Mouse (Mus musculus) thymus, adult 18-20 months (tissue): ENCODE results near the gene Ess2.
"Not testable (repeated sequence)": the region's sequence is repeated elsewhere in the genome, so short reads cannot be mapped to it uniquely, and the experiment has no call there.

Source experiments
- DNase-seq, 2 experiments: peaks; one replicate each; pipeline ENCODE4 v3.0.0; 2022; ENCODE audit warnings: mixed read lengths in 2 of 2

Gene Ess2

DNA sequence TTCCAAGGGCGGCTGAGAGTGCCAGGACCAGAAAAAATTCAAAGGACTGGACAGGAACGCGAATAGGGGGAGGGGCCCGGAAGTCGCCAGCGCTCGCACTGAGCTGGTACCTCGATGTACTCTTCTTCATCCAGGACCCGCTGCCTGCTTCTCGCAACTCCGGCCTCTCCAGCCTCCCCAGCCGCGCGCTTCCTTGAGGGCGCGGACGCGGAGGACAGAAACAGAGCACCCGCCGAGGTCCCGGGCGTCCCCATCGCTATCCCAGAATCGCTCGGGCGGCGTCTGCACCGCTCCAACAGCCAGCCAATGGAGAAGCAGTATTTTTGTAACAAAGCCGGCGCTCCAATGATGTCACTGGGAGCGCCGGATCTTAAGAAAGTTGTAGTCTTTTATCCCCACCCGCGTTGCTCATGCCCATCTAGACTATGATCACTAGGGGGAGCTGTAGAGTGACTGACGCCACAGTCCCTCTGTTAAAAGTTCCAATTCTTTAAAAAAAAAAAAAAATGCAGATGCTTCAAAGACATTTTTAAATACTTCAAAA lies at the start of gene Ess2:
Gene Ess2, minus strand, starts transcription at position 297 of the 544 bp plus-strand sequence.
- peak; percentile 79 to 87 for DNase-seq

GRCm38 (mm10) chr16:17956052-17956638 lies 45.0 kb upstream of the Ess2 start:
- not testable (repeated sequence) for DNase-seq

DNA sequence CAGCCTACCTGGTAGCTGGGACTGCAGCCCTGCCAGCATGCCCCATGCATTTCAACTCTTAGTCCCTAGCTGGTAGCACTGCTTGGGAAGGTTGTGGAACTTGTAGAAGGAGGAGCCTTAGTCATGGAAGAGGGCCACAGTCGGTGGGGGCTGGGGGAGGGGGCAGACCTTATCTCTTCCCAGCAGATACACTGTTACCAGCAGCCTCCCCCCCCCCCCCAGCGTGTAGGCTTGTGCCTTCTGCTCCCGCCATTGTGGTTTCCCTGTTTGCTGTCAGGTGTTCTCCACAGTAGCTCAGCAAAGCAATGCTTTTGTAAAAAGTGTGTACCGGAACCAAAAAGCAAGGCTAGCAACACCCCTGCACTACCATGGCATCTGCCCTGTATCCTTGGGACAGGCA lies 40.5 kb upstream of the Ess2 start:
- no peak for DNase-seq

DNA sequence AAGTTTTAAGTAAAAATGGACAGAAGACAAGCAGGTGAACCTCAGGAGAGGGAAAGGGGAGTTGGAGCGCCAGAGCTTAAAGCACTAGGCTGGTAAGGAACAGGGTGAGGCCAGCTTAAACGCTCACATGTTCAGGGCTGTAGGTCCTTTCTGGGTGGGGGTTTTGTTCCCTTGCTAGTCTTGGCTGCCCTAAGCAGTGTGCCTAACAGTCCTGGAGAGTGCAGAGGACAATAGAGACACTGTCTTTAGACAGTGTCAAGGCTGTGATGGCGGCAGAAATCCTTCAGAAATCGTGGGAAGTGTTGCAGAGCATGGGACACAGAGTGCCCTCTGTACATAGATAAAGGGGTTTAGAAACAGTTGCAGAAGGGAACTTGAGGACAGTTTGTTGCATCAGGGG lies 38.9 kb upstream of the Ess2 start:
- DNase-seq: no peak

GRCm38 (mm10) chr16:17949421-17949877 lies 38.3 kb upstream of the Ess2 start:
- DNase-seq: no peak

DNA sequence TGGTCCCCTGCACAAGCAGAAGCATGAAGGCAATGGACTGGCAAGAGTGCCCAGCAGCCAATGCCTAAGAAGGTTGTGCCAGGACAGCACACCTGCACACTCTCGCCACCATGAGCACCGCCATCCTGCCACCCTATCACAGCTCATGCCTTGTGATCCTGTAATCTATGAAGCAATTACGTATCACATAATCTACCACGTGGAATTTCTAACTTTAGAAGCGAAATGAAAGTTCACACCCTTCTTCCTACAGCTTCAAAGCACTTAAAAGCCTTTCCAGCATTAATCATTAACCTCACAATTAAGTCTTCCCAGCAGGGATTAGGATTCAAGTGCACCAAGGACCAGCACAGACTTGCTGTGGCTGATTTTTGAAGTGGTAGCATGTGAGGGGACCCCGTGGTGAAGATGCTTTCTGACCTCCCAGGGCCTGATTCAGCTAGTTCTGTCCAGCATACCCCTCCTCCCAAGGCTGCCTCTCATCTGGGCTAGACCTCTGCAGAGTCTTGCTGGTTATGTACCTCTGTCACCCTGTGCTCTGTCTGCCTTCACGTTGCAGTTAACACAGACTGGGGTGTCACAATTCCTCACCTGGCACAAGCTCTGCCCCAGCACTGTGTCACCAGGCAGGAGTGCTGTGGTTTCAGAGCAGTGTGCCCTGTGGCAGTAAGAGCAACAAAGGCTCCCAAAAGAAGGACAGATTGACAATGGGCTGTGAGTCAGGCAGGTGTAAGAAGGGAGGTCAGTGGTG lies 34.1 kb upstream of the Ess2 start:
- DNase-seq: no peak

GRCm38 (mm10) chr16:17943466-17943865 lies 32.3 kb upstream of the Ess2 start:
- no peak for DNase-seq

- DNase-seq: no peak
Observed at GRCm38 (mm10) chr16:17939255-17939751, 28.2 kb upstream of the Ess2 start.

- DNase-seq: peak in 1 of 2 experiments; percentile 34
Observed at GRCm38 (mm10) chr16:17938821-17939220, 27.7 kb upstream of the Ess2 start.

- no peak for DNase-seq
Observed at GRCm38 (mm10) chr16:17938187-17938586, 27.0 kb upstream of the Ess2 start.

GRCm38 (mm10) chr16:17936776-17937175 lies 25.6 kb upstream of the Ess2 start:
- DNase-seq: no peak

GRCm38 (mm10) chr16:17934445-17934910 lies 23.3 kb upstream of the Ess2 start:
- no peak for DNase-seq

GRCm38 (mm10) chr16:17933594-17934444 lies 22.7 kb upstream of the Ess2 start:
- DNase-seq: no peak

- no peak for DNase-seq
Observed at GRCm38 (mm10) chr16:17931906-17932460, 20.8 kb upstream of the Ess2 start.

GRCm38 (mm10) chr16:17929631-17930030 lies 18.5 kb upstream of the Ess2 start:
- DNase-seq: no peak

DNA sequence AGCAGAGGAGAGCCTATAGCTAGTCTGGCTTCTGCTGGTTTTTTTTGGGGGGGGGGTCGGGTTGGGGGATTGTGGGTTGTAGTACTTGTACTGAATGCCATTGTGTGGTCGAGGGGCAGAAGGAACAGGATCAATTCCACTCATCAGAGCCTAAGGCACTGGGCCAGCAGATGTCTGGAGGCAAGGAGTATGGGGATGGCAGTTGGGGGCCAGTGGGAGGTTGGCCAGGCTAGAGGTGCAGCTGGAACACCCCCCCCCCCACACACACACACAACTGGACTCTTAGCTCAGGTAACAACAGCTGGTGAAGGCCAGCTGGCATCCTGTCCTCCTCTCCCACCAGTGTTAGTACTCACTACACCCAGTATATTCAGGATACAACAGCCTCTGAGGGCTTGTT lies 18.1 kb upstream of the Ess2 start:
- no peak for DNase-seq

DNA sequence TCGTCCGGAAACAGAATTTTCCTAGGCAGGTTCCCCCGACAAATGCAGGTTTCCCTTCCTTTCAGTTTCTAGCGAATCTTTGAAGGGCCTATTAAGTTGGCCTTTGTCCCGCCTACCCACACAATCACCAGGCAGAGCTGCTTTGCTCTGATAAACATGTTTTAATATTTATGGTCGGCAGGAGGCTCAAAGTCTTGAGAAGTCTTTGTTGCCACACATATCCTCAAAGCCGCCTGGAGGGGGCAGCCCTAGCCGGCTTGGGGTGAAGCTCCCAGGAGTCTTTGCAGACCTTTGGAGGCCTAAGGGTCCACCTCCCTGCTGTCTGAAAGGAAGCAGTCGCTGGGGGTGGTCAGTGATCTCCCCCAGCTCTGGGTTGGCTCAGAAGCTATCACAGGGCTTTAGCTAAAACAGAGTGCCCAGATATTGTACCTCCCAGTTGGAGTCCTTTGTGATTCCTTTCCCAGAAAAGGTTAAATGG lies 17.5 kb upstream of the Ess2 start:
- peak; percentile 51 to 64 for DNase-seq

DNA sequence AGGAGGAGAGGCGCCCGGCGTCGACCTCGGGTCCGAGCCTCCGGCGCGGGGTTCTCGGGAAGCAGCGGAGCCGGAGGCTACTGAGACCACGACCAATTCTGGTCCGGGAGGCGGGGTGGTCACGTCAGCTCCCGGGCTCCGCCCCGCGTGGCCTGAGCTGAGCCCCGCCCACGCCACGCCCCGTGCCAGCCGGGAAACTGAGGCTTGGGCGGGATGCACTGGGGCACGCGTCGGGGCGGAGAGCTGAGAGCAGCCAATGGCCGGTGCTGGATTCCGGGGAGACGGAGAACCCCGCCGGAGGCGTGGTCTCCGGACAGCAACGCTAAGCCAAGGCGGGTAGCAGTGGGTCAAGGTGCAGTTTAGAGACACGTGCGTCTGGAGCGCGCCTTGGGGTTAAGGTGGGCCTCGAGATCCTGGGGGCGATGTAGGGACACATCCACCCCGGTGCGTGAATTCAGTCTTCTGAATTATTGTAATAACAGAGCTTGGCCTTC lies 17.0 kb upstream of the Ess2 start, which contains the start of gene Slc25a1:
Gene Slc25a1, minus strand, starts transcription at position 133 of the 494 bp plus-strand sequence.
- peak in 1 of 2 experiments; percentile 52 for DNase-seq

- peak; percentile 54 to 58 for DNase-seq
Observed at GRCm38 (mm10) chr16:17927351-17928082, 16.4 kb upstream of the Ess2 start.

GRCm38 (mm10) chr16:17922163-17922538 lies 11.0 kb upstream of the Ess2 start:
- DNase-seq: no peak
